Mouse (Mus musculus) cerebellum, adult 2 months (tissue): ENCODE data around the gene Fndc3b. TPM values are rescaled to one million over a fixed set of nuclear protein-coding genes. Genes with fewer than 3 reads are reported as not detected.

Experiments used
- DNase-seq, 2 experiments: peaks; one replicate each; pipeline ENCODE4 v3.0.0; 2021
- H3K27ac ChIP-seq: fragments of 200-500 bp; 2 replicates; pipeline ENCODE4 v1.5.1; 2012; ENCODE audit warnings: low read length, control low read depth, inconsistent platforms; ENCODE audit not compliant: insufficient read depth
- H3K27me3 ChIP-seq: fragments of 200-500 bp; 2 replicates; pipeline ENCODE4 v1.6.1; 2012; ENCODE audit warnings: inconsistent platforms, mild to moderate bottlenecking, low read length, moderate library complexity; ENCODE audit not compliant: control insufficient read depth, insufficient read depth
- H3K4me1 ChIP-seq: fragments of 200-500 bp; 2 replicates; pipeline ENCODE4 v1.6.1; 2011; ENCODE audit warnings: low read length; ENCODE audit not compliant: control insufficient read depth, insufficient read depth
- H3K4me3 ChIP-seq: fragments of 200-500 bp; replicated peaks from 2 replicates; pipeline ENCODE3; 2011; ENCODE audit warnings: mild to moderate bottlenecking, low read depth, low read length, control low read depth; ENCODE audit not compliant: insufficient read depth
- CTCF ChIP-seq: fragments of 200-500 bp; IDR thresholded peaks from 2 replicates; pipeline ENCODE4 v1.5.1; 2011; ENCODE audit warnings: low read depth, mild to moderate bottlenecking, control low read depth, low read length, moderate library complexity, borderline replicate concordance; ENCODE audit not compliant: insufficient read depth
- POLR2A ChIP-seq: fragments of 200-500 bp; IDR thresholded peaks from 2 replicates; pipeline ENCODE4 v1.6.1; 2011; ENCODE audit warnings: low read length, control low read depth, borderline replicate concordance; ENCODE audit not compliant: insufficient read depth
- WGBS: fragments of 180-500 bp; shearing (Covaris S2); methylation state at CpG from one replicate; pipeline ENCODE4 v1.1.7; 2018; 5-methylcytosine and 5-hydroxymethylcytosine counted together
- polyA plus RNA-seq: library from polyadenylated mRNA; depleted of rRNA; stranded (reverse); fragments of >200 nt; gene quantifications from 2 replicates; pipeline ENCODE4 v1.2.3, GENCODE M21; 2012

The Fndc3b gene
- polyA plus RNA-seq, 1 experiment, result 4.1 TPM

- Histone ChIP-seq H3K27ac (no peak overlapping the region), H3K27me3 (no peaks in the 10 kb centered on the region), H3K4me1 (peaks cover 7% of the 10 kb centered on the region), H3K4me3 (no peak overlapping the region)
- 99% methylated on average over 3 of the region's 3 CpGs for WGBS
- no peak for DNase-seq
- TF ChIP-seq POLR2A (no peak), CTCF (no peak)
These were observed 106.0 kb downstream of the Fndc3b start for GRCm38 (mm10) chr3:27605081-27605480.

DNA sequence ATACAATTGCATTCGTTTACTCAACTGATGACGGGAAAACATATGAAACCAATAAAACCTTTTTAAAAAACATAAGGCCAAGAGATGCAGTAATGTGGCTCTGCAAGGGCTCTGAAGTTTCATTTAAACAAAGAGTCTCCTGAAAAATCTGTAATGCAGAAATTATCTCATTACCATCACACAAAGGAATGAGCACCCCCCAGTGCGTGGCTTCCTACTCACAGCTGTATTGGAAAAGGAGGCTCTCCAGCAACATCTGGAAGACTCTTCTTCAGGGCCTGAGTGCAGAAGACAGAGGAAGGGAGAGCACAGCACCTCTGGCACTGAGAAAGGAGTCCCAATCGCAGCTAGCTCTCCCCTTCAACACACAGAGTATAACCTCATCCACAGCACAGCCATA lies 106.5 kb downstream of the Fndc3b start:
- H3K4me3 ChIP-seq, result no peak overlapping the region
- H3K27me3 ChIP-seq, result no peaks in the 10 kb centered on the region
- H3K27ac ChIP-seq, result no peak overlapping the region
- DNase-seq, result no peak
- H3K4me1 ChIP-seq, result peaks cover 7% of the 10 kb centered on the region
- 95% methylated on average over 4 of the region's 4 CpGs for WGBS
- no peak for TF ChIP-seq POLR2A
- TF ChIP-seq CTCF, result no peak

- TF ChIP-seq POLR2A (no peak), CTCF (no peak)
- WGBS, result 90% methylated on average over 13 of the region's 13 CpGs
- Histone ChIP-seq H3K27ac (no peak overlapping the region), H3K4me1 (peaks cover 7% of the 10 kb centered on the region), H3K4me3 (no peak overlapping the region), H3K27me3 (no peaks in the 10 kb centered on the region)
- DNase-seq, result no peak
These were observed 107.0 kb downstream of the Fndc3b start for GRCm38 (mm10) chr3:27603905-27604620.

DNA sequence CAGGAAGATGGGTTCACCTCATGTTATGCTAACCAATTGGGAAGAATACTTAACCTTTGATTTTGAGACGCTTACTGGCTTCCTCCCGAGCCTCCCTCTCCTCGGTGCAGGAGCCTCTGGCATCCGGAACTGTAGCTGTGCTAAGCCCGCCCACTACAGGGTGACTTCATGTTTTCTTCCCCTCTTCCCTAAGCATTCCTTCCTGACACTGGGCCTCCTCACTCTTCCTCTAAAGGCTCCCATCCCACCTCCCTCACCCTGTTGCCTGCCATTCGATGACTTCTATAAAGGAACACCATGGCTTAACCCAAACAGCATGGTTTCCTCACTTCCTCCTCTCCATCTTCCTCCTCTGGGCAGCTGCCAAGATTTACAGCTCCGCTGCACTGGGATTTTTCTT lies 110.5 kb downstream of the Fndc3b start:
- no peak for TF ChIP-seq CTCF
- no peak for TF ChIP-seq POLR2A
- no peaks in the 10 kb centered on the region for H3K27me3 ChIP-seq
- H3K4me1 ChIP-seq, result no peaks in the 10 kb centered on the region
- no peak for DNase-seq
- no peak overlapping the region for H3K4me3 ChIP-seq
- no peak overlapping the region for H3K27ac ChIP-seq
- 85% methylated on average over 7 of the region's 7 CpGs for WGBS

GRCm38 (mm10) chr3:27600197-27600596 lies 110.9 kb downstream of the Fndc3b start:
- Histone ChIP-seq H3K4me1 (no peaks in the 10 kb centered on the region), H3K4me3 (no peak overlapping the region), H3K27ac (no peak overlapping the region), H3K27me3 (no peaks in the 10 kb centered on the region)
- no peak for DNase-seq
- TF ChIP-seq CTCF (no peak), POLR2A (no peak)
- WGBS, result 69% methylated on average over 4 of the region's 4 CpGs

- Histone ChIP-seq H3K27me3 (no peaks in the 10 kb centered on the region), H3K27ac (no peak overlapping the region), H3K4me3 (no peak overlapping the region), H3K4me1 (no peaks in the 10 kb centered on the region)
- 90% methylated on average over 11 of the region's 11 CpGs for WGBS
- no peak for TF ChIP-seq POLR2A
- TF ChIP-seq CTCF, result no peak
- DNase-seq, result no peak
These were observed 112.4 kb downstream of the Fndc3b start for GRCm38 (mm10) chr3:27598437-27599382.

DNA sequence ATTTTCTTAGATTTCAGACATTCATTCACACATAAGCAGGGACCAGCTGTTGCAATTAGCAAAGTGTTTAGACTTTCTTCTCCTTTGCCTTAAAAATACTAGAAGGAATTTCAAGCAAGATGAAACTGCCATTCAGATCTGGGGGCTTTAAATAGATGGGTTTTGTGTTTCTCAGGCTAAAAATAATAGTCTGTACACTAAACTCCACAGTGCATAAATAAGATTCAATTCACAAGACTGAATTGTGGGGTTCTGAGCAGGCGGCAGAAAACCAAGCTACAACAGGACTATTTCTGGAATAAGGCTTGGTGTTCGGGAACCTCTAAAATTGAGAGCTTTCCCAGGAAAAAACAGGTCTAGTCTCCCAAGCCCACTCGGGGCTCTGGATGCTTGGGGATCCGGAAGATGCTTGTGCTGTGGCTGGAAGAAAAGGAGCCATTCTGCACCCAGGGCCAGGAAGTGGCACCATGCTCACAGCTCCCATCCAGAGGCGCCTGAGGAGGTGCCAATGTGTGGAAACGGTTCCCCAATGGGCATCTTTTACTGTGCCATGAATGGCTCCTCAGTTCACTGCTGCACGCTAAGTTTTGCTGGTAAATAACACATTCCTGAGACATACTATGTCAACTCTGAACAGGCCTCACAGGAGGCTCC lies 117.5 kb downstream of the Fndc3b start:
- no peaks in the 10 kb centered on the region; the same call in 1 of the 2 replicates for H3K4me1 ChIP-seq
- TF ChIP-seq CTCF (no peak), POLR2A (no peak)
- H3K27ac ChIP-seq, result no peak overlapping the region
- 85% methylated on average over 7 of the region's 7 CpGs for WGBS
- H3K27me3 ChIP-seq, result no peaks in the 10 kb centered on the region
- no peak overlapping the region for H3K4me3 ChIP-seq
- DNase-seq, result no peak
